Mouse (Mus musculus) hindbrain, embryonic 11.5 days (tissue): ENCODE measurements at regions not wholly inside any gene's neighbourhood (a gene's known extent, or its start where the extent isn't known, plus 50 kb on each side); places are given as distances from the start of the nearest gene placed in this dataset.

ENCODE experiments used
- ATAC-seq: fragments of 200-750 bp; cut with Nextera tagmentation; 2 replicates; pipeline ENCODE4 v1.8.0; 2017; ENCODE audit warnings: mild to moderate bottlenecking, moderate TSS enrichment, moderate library complexity; ENCODE audit not compliant: low FRiP score
- DNase-seq: peaks from one replicate; pipeline ENCODE4 v3.0.0-alpha.2; 2015; ENCODE audit warnings: low spot score
- H3K27ac ChIP-seq: fragments of 300-500 bp; sonication (generic); 2 replicates; pipeline ENCODE4 v1.5.1; 2014; ENCODE audit warnings: mild to moderate bottlenecking, low read depth, low read length
- H3K27me3 ChIP-seq: fragments of 300-500 bp; sonication (generic); 2 replicates; pipeline ENCODE4 v1.6.1; 2014; ENCODE audit warnings: mild to moderate bottlenecking, low read length, moderate library complexity, mixed read lengths; ENCODE audit not compliant: control insufficient read depth, insufficient read depth
- H3K36me3 ChIP-seq: fragments of 300-500 bp; sonication (generic); 2 replicates; pipeline ENCODE4 v1.6.1; 2014; ENCODE audit warnings: mild to moderate bottlenecking, low read length, moderate library complexity, mixed read lengths; ENCODE audit not compliant: control insufficient read depth, insufficient read depth
- H3K4me1 ChIP-seq: fragments of 300-500 bp; sonication (generic); replicated peaks from 2 replicates; pipeline ENCODE4 v1.6.1; 2014; ENCODE audit warnings: low read length, mixed read lengths; ENCODE audit not compliant: control insufficient read depth, insufficient read depth
- H3K4me2 ChIP-seq: fragments of 300-500 bp; sonication (generic); replicated peaks from 2 replicates; pipeline ENCODE4 v1.6.1; 2014; ENCODE audit warnings: mild to moderate bottlenecking, low read depth, low read length
- H3K4me3 ChIP-seq: fragments of 300-500 bp; sonication (generic); 2 replicates; pipeline ENCODE4 v1.5.1; 2014; ENCODE audit warnings: low read depth, low read length
- H3K9ac ChIP-seq: fragments of 300-500 bp; sonication (generic); 2 replicates; pipeline ENCODE4 v1.6.1; 2014; ENCODE audit warnings: low read depth, low read length
- H3K9me3 ChIP-seq: fragments of 300-500 bp; sonication (generic); 2 replicates; pipeline ENCODE4 v1.6.1; 2016; ENCODE audit warnings: low read length; ENCODE audit not compliant: control insufficient read depth
- WGBS: fragments of 180-500 bp; shearing (Covaris S2); extraction: QIAGEN DNeasy Blood & Tissue Kit; methylation state at CpG from one replicate; pipeline ENCODE4 v1.1.7; 2014; 5-methylcytosine and 5-hydroxymethylcytosine counted together

GRCm38 (mm10) chr5:12301833-12302808, 81.1 kb upstream of the Sema3d start:
- H3K27me3 ChIP-seq: no peaks in the 10 kb centered on the region
- no peaks in the 10 kb centered on the region for H3K4me1 ChIP-seq
- no peak overlapping the region for H3K4me3 ChIP-seq
- H3K4me2 ChIP-seq: no peak overlapping the region
- H3K36me3 ChIP-seq: no peaks in the 10 kb centered on the region
- WGBS: 65% methylated on average over 4 of the region's 4 CpGs
- H3K9me3 ChIP-seq: no peaks in the 10 kb centered on the region
- DNase-seq (no peak), ATAC-seq (no peak)
- H3K9ac ChIP-seq: no peak overlapping the region
- no peak overlapping the region for H3K27ac ChIP-seq

GRCm38 (mm10) chr5:12309408-12309807, 73.8 kb upstream of the Sema3d start:
- DNase-seq: no peak
- ATAC-seq: no peak
- Histone ChIP-seq H3K4me3 (no peak overlapping the region), H3K36me3 (no peaks in the 10 kb centered on the region), H3K4me1 (no peaks in the 10 kb centered on the region), H3K27me3 (no peaks in the 10 kb centered on the region), H3K9ac (no peak overlapping the region), H3K27ac (no peak overlapping the region), H3K9me3 (no peaks in the 10 kb centered on the region), H3K4me2 (no peak overlapping the region)

GRCm38 (mm10) chr5:12332648-12333305, 50.4 kb upstream of the Sema3d start:
- no peak overlapping the region for H3K27ac ChIP-seq
- no peak overlapping the region for H3K9ac ChIP-seq
- H3K4me2 ChIP-seq: no peak overlapping the region
- H3K36me3 ChIP-seq: no peaks in the 10 kb centered on the region
- 87% methylated on average over 4 of the region's 4 CpGs for WGBS
- no peaks in the 10 kb centered on the region for H3K27me3 ChIP-seq
- no peaks in the 10 kb centered on the region for H3K9me3 ChIP-seq
- no peak for ATAC-seq
- DNase-seq: no peak
- H3K4me1 ChIP-seq: no peaks in the 10 kb centered on the region
- H3K4me3 ChIP-seq: no peak overlapping the region
